Mouse (Mus musculus) liver, postnatal 0 days (tissue): ENCODE results near the gene Tmprss12. TPM values are rescaled to one million over a fixed set of nuclear protein-coding genes. Genes with fewer than 3 reads are reported as not detected.
"Not testable (repeated sequence)": the region's sequence is repeated elsewhere in the genome, so short reads cannot be mapped to it uniquely, and the experiment has no call there.

ENCODE experiments used
- ATAC-seq: fragments of 200-750 bp; cut with Nextera tagmentation; 2 replicates; pipeline ENCODE4 v1.8.0; 2017; ENCODE audit warnings: mild to moderate bottlenecking, moderate library complexity
- DNase-seq: peaks from one replicate; pipeline ENCODE4 v3.0.0-alpha.2; 2016
- H3K27ac ChIP-seq: fragments of 300-500 bp; sonication (generic); 2 replicates; pipeline ENCODE4 v1.5.1; 2014; ENCODE audit warnings: antibody characterized with exemption, moderate library complexity, mild to moderate bottlenecking, low read depth
- H3K27me3 ChIP-seq: fragments of 300-500 bp; sonication (generic); 2 replicates; pipeline ENCODE4 v1.6.1; 2014; ENCODE audit warnings: low read length, control low read depth, mixed read lengths; ENCODE audit not compliant: insufficient read depth
- H3K36me3 ChIP-seq: fragments of 300-500 bp; sonication (generic); replicated peaks from 2 replicates; pipeline ENCODE4 v1.6.1; 2014; ENCODE audit warnings: mild to moderate bottlenecking, control low read depth, low read length, moderate library complexity, mixed read lengths; ENCODE audit not compliant: insufficient read depth
- H3K4me1 ChIP-seq: fragments of 300-500 bp; sonication (generic); 2 replicates; pipeline ENCODE4 v1.6.1; 2014; ENCODE audit warnings: antibody characterized with exemption, mild to moderate bottlenecking, control low read depth; ENCODE audit not compliant: insufficient read depth
- H3K4me2 ChIP-seq: fragments of 300-500 bp; sonication (generic); 2 replicates; pipeline ENCODE4 v1.6.1; 2014; ENCODE audit warnings: low read depth, mild to moderate bottlenecking, low read length, moderate library complexity, mixed read lengths
- H3K4me3 ChIP-seq: fragments of 300-500 bp; sonication (generic); 2 replicates; pipeline ENCODE4 v1.5.1; 2014; ENCODE audit warnings: low read depth, low read length
- H3K9ac ChIP-seq: fragments of 300-500 bp; sonication (generic); replicated peaks from 2 replicates; pipeline ENCODE4 v1.6.1; 2014; ENCODE audit warnings: mild to moderate bottlenecking, moderate library complexity
- H3K9me3 ChIP-seq: fragments of 300-500 bp; sonication (generic); 2 replicates; pipeline ENCODE4 v1.6.1; 2016; ENCODE audit warnings: mild to moderate bottlenecking, control low read depth, low read length, mixed read lengths
- CTCF ChIP-seq: sonication (generic); IDR thresholded peaks from 2 replicates; pipeline ENCODE4 v1.5.1; 2016; ENCODE audit warnings: antibody characterized with exemption, low read depth
- EP300 ChIP-seq: IDR thresholded peaks from 2 replicates; pipeline ENCODE4 v1.6.1; 2016; ENCODE audit warnings: antibody characterized with exemption, low read depth, mild to moderate bottlenecking
- WGBS: fragments of 180-500 bp; shearing (Covaris S2); extraction: QIAGEN DNeasy Blood & Tissue Kit; methylation state at CpG from one replicate; pipeline ENCODE4 v1.1.7; 2014; ENCODE audit not compliant: insufficient replicate concordance; 5-methylcytosine and 5-hydroxymethylcytosine counted together
- polyA plus RNA-seq: library from polyadenylated mRNA; unstranded; fragments of >200 nt; fragmentation: Nextera tagmentation; extraction: Ambion mirVana; gene quantifications from 2 replicates; pipeline ENCODE4 v1.2.1, GENCODE M21; 2015

The Tmprss12 gene
- polyA plus RNA-seq, 1 experiment from 2014 or later = not detected

DNA sequence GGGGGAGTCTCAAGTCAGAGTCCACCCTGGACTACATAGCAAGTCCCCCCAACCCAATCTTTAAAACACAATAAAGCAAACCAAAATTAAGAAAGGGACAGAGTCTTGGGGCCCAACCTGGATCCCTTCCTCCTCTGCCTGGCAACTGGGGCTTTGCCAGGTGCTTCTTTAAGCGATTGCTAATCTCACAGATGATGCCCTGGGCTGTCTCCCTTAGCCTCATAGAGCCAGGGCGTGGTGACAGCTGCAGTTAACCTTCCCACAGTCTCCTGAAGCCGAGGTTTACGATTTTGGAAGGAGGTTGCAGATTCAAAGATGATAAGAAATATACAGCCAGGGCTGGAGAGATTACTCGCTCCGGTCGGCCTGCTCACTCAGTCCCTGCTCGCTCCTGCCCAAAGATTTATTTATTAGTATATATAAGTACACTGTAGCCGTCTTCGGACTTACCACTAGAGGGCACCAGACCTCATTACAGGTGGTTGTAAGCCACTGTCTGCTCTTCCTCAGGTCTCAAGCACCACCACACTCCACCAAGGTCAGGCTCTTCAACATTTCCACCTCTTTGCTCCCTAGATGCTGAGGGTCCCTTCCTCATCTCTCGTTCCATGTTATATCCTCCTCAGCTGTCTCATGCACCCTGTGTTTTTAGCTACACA, 26.9 kb downstream of the Tmprss12 start:
- H3K27ac ChIP-seq, H3K4me2 ChIP-seq, H3K36me3 ChIP-seq, H3K4me3 ChIP-seq, H3K27me3 ChIP-seq, H3K9ac ChIP-seq, H3K9me3 ChIP-seq: not testable (repeated sequence)
- 33% methylated on average over 10 of the region's 11 CpGs for WGBS
- ATAC-seq (peak; percentile 28), DNase-seq (peak; percentile 46)
- H3K4me1 ChIP-seq = peaks cover 19% of the 10 kb centered on the region
- TF ChIP-seq CTCF = peak; percentile 68

DNA sequence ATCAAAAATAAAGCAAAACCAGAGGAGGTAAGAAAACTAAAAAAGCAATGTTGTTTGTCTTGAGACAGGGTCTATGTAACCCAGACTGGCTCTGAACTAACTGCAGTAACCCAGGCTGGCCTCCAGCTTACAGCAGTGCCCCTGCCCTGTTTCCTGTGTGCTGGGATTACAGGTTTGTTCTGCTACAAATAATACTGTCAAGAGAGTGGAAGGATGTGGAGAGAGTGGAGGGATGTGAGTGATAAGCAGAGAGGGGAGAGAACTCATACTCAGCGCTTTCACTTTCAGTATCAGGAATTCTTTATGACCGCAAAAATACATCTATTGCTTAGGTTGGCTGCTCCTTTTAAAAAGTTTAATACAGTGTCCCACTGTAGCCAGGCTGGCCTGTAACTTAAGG, 31.7 kb downstream of the Tmprss12 start:
- peaks cover 9% of the 10 kb centered on the region; the same call in 1 of the 2 replicates for H3K4me1 ChIP-seq
- H3K36me3 ChIP-seq = no peaks in the 10 kb centered on the region
- ATAC-seq = no peak
- no peaks in the 10 kb centered on the region for H3K9me3 ChIP-seq
- no peaks in the 10 kb centered on the region for H3K27me3 ChIP-seq
- no peak overlapping the region; the same call in 1 of the 2 replicates for H3K9ac ChIP-seq
- no peak for TF ChIP-seq EP300
- TF ChIP-seq CTCF = no peak
- 0 out of 2 replicates have a peak overlapping the region, but pooled peaks have one; percentile 11 for H3K27ac ChIP-seq
- WGBS = 31% methylated on average over 2 of the region's 2 CpGs
- no peak overlapping the region for H3K4me3 ChIP-seq
- peak overlapping the region; percentile 44 for H3K4me2 ChIP-seq
- DNase-seq = no peak

DNA sequence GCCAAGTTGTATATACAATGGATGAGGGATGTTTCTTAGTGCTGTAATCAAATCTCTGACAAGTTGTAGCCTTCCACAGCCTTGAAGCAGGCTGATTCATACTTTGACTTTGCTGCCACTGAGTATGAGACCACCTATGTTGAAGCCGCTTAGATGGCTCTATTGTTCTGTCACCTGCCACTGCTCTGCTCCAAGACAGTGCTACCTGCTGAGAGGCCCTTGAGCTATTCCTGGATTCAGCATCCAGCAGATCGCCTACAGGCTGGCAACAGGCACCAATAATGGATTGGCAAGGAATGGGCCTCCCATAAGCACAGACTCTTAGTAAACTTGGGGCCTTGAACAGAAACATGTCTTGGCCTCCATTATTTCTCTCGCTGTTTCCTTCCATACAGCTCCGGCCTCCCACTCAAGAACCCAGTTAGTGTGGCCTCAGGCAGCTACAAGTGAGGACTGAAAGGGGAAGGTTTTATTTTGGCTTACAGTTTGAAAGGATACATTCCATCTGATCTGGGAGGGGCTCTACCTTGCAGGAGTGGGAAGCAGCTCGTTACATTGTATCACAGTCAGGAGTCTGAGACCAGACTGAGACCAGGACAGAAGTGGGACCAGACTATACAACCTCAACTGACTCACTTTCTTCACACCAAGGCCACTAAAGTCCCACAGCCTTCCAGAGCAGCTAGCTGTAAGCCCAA, 34.0 kb downstream of the Tmprss12 start:
- H3K9me3 ChIP-seq = no peaks in the 10 kb centered on the region
- TF ChIP-seq CTCF (no peak), EP300 (no peak)

DNA sequence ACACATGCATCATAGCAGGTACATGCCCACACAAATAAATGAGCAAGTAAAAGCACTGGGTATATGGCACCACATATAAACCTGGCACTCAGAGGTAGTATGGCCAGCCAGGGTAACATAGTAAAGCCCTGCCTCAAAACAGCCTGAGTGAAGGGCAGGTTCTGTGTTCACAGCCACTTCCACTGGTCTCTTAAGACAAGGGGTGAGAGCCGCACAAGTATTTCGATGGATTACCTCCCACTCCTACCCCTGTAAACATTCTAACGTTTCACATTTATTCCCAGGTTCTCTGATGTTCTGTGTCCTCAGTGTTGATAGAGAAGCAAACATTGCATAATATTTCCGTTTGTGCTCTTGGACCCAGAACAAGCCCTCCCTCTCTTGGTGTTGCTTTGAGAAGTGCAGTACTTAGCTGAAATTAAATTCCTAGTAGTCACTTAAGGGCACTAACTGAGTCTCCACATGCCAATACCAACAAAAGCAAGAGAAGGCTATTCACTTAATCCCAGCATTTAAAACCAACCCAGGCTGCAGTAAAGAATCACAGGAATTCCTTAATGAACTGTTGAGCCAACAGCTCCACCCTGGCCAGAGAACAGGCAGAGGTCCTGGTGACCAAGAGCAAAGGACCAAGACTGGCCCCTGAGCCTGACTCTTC, 37.5 kb downstream of the Tmprss12 start:
- H3K4me1 ChIP-seq, H3K27me3 ChIP-seq, H3K36me3 ChIP-seq, H3K4me3 ChIP-seq, H3K9me3 ChIP-seq, H3K9ac ChIP-seq, DNase-seq, H3K4me2 ChIP-seq: not testable (repeated sequence)
- ATAC-seq = peak; percentile 78
- WGBS = 42% methylated on average over 4 of the region's 4 CpGs
- peak overlapping the region; percentile 68 for H3K27ac ChIP-seq

More for the DNA sequence above, 34.0 kb downstream of the Tmprss12 start:
- Histone ChIP-seq H3K36me3 (no peaks in the 10 kb centered on the region), H3K4me2 (no peak overlapping the region), H3K4me3 (no peak overlapping the region), H3K27me3 (no peaks in the 10 kb centered on the region), H3K4me1 (peaks cover 14% of the 10 kb centered on the region; the same call in 1 of the 2 replicates), H3K9ac (no peak overlapping the region), H3K27ac (no peak overlapping the region)
- ATAC-seq (no peak), DNase-seq (no peak)
- 92% methylated on average over 5 of the region's 5 CpGs for WGBS

DNA sequence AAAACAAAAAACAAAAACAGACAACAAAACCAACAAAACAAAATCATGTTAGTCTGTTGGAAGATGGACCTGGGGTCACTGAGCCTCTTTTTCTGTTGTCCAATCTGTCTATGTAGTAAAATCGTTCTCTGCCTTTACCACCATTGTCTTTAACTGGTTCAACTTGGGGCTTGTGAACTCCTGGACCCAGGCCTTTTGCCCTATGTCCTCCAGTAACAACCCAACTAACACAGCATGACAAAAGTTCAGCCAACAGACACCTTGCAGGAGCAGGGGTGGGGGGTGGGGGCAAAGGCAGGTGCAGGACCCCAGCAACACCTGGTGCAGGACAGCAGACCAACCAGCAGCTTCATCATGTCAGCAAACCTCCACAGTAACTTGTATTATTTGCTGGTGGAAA, 39.2 kb downstream of the Tmprss12 start:
- no peak for DNase-seq
- no peaks in the 10 kb centered on the region for H3K36me3 ChIP-seq
- H3K27me3 ChIP-seq = no peaks in the 10 kb centered on the region
- ATAC-seq = no peak
- H3K4me1 ChIP-seq = 0 out of 2 replicates have a peak, but pooled peaks cover 10% of the 10 kb centered on the region
- H3K4me2 ChIP-seq = no peak overlapping the region
- H3K9ac ChIP-seq = no peak overlapping the region
- WGBS = 59% methylated on average over 1 of the region's 1 CpGs
- TF ChIP-seq EP300 (no peak), CTCF (no peak)
- no peak overlapping the region for H3K4me3 ChIP-seq
- H3K9me3 ChIP-seq = no peaks in the 10 kb centered on the region
- H3K27ac ChIP-seq = peak overlapping the region; percentile 58

DNA sequence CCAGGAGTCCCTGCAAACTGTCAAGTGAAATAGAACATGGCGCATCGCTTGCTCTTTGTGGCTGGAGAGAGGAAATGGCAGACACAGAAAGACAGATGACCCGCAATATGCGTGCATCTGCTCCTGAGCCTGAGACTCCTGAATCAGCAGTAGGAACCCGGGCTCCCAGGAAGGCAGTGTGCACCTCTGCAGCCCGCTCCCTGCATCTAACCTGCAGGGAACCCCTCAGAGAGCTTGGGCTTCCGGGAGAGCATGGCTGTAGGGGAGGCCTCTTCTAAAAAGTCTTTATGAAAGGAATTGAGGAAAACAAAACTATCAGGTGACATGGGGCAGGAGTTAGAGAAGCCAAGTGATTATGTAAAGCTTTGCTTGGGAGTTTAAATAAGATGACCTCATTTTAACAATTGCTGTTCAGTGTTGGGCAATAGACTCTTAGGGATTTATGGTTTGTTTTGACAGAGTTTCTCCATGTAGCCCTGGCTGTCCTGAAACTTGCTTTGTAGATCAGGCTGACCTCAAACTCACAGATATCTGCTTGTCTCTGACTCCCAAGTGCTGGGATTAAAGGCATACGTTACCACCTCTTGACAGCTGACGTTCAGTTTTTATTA, 39.8 kb downstream of the Tmprss12 start:
- Histone ChIP-seq H3K9ac (no peak overlapping the region), H3K27ac (peak overlapping the region; percentile 58)

More for the DNA sequence above, 39.8 kb downstream of the Tmprss12 start:
- H3K9me3 ChIP-seq = no peaks in the 10 kb centered on the region
- no peaks in the 10 kb centered on the region for H3K27me3 ChIP-seq
- TF ChIP-seq EP300 (no peak; the same call in 1 of the 2 replicates), CTCF (no peak)
- ATAC-seq = peak; percentile 63
- no peak overlapping the region for H3K4me2 ChIP-seq
- 61% methylated on average over 9 of the region's 9 CpGs for WGBS
- 0 out of 2 replicates have a peak, but pooled peaks cover 10% of the 10 kb centered on the region for H3K4me1 ChIP-seq
- no peak overlapping the region for H3K4me3 ChIP-seq
- H3K36me3 ChIP-seq = no peaks in the 10 kb centered on the region
- no peak for DNase-seq
